Mouse (Mus musculus) testis, adult 2 months (tissue): ENCODE results near the gene Eya4.

ENCODE experiments used
- CTCF ChIP-seq: fragments of 200-500 bp; IDR thresholded peaks from 2 replicates; pipeline ENCODE4 v1.5.1; 2012; ENCODE audit warnings: low read depth, mild to moderate bottlenecking, inconsistent platforms, low read length, moderate library complexity; ENCODE audit not compliant: control insufficient read depth, insufficient read depth, insufficient replicate concordance
- POLR2A ChIP-seq: fragments of 200-500 bp; IDR thresholded peaks from 2 replicates; pipeline ENCODE4 v1.6.1; 2012; ENCODE audit warnings: low read depth, mild to moderate bottlenecking, inconsistent platforms, low read length, moderate library complexity; ENCODE audit not compliant: control insufficient read depth

- no peak for TF ChIP-seq POLR2A
- TF ChIP-seq CTCF, result no peak
Observed at GRCm38 (mm10) chr10:23171541-23171940, 179.0 kb downstream of the Eya4 start.
